Mouse (Mus musculus): Measurements from ENCODE around the gene Med13l. TPM values are rescaled to one million over a fixed set of nuclear protein-coding genes. Genes with fewer than 3 reads are reported as not detected.

The Med13l gene
- polyA plus RNA-seq, 1 experiment from 2014 or later: 9.3 TPM

- 75% methylated on average over 16 of the region's 16 CpGs for WGBS
Measured at GRCm38 (mm10) chr5:118727336-118727735, 166.9 kb downstream of the Med13l start.

GRCm38 (mm10) chr5:118732221-118732620 is 171.7 kb downstream of the Med13l start:
- 58% methylated on average over 3 of the region's 3 CpGs for WGBS
- ATAC-seq (ENCODE audit: borderline replicate concordance, extremely low read depth, low FRiP score, low TSS enrichment): no peak
- Histone ChIP-seq H3K36me3 (peaks cover 79% of the 10 kb centered on the region), H3K4me2 (no peak overlapping the region), H3K27ac (no peak overlapping the region), H3K9me3 (no peaks in the 10 kb centered on the region), H3K27me3 (no peaks in the 10 kb centered on the region), H3K9ac (no peak overlapping the region), H3K4me1 (0 out of 2 replicates have a peak, but pooled peaks cover 2% of the 10 kb centered on the region), H3K4me3 (no peak overlapping the region)

More at GRCm38 (mm10) chr5:118727336-118727735, 166.9 kb downstream of the Med13l start:
- Histone ChIP-seq H3K4me2 (no peak overlapping the region), H3K36me3 (peaks cover 64% of the 10 kb centered on the region), H3K9ac (no peak overlapping the region), H3K4me3 (no peak overlapping the region), H3K4me1 (0 out of 2 replicates have a peak, but pooled peaks cover 5% of the 10 kb centered on the region), H3K9me3 (no peaks in the 10 kb centered on the region), H3K27ac (0 out of 2 replicates have a peak overlapping the region, but pooled peaks have one; percentile 23), H3K27me3 (no peaks in the 10 kb centered on the region)
- ATAC-seq (ENCODE audit: borderline replicate concordance, extremely low read depth, low FRiP score, low TSS enrichment): no peak

- 81% methylated on average over 8 of the region's 8 CpGs for WGBS
- peaks cover 75% of the 10 kb centered on the region for H3K36me3 ChIP-seq
- H3K27ac ChIP-seq: no peak overlapping the region
- no peak overlapping the region for H3K4me3 ChIP-seq
- H3K4me2 ChIP-seq: no peak overlapping the region
- H3K27me3 ChIP-seq: no peaks in the 10 kb centered on the region
- H3K9me3 ChIP-seq: no peaks in the 10 kb centered on the region
- H3K9ac ChIP-seq: no peak overlapping the region
- ATAC-seq (ENCODE audit: borderline replicate concordance, extremely low read depth, low FRiP score, low TSS enrichment): no peak
- no peaks in the 10 kb centered on the region for H3K4me1 ChIP-seq
Measured at GRCm38 (mm10) chr5:118732651-118733050, 172.2 kb downstream of the Med13l start.

GRCm38 (mm10) chr5:118733566-118733965 is 173.1 kb downstream of the Med13l start:
- Histone ChIP-seq H3K4me3 (no peak overlapping the region), H3K27me3 (no peaks in the 10 kb centered on the region), H3K9me3 (no peaks in the 10 kb centered on the region), H3K36me3 (peaks cover 72% of the 10 kb centered on the region), H3K9ac (no peak overlapping the region), H3K4me1 (no peaks in the 10 kb centered on the region), H3K27ac (no peak overlapping the region), H3K4me2 (no peak overlapping the region)
- no peak for ATAC-seq (ENCODE audit: borderline replicate concordance, extremely low read depth, low FRiP score, low TSS enrichment)
- 74% methylated on average over 4 of the region's 4 CpGs for WGBS

GRCm38 (mm10) chr5:118734455-118734854 is 174.0 kb downstream of the Med13l start:
- H3K4me3 ChIP-seq: no peak overlapping the region
- no peaks in the 10 kb centered on the region for H3K9me3 ChIP-seq
- no peak for ATAC-seq (ENCODE audit: borderline replicate concordance, extremely low read depth, low FRiP score, low TSS enrichment)
- H3K27me3 ChIP-seq: no peaks in the 10 kb centered on the region
- H3K4me2 ChIP-seq: no peak overlapping the region
- H3K4me1 ChIP-seq: no peaks in the 10 kb centered on the region
- H3K36me3 ChIP-seq: peaks cover 71% of the 10 kb centered on the region
- H3K9ac ChIP-seq: no peak overlapping the region
- WGBS: 52% methylated on average over 9 of the region's 9 CpGs
- no peak overlapping the region for H3K27ac ChIP-seq

- H3K4me1 ChIP-seq: no peaks in the 10 kb centered on the region
- no peak overlapping the region for H3K4me2 ChIP-seq
- no peak for ATAC-seq (ENCODE audit: borderline replicate concordance, extremely low read depth, low FRiP score, low TSS enrichment)
- H3K27me3 ChIP-seq: no peaks in the 10 kb centered on the region
- 88% methylated on average over 8 of the region's 8 CpGs for WGBS
- no peak overlapping the region for H3K27ac ChIP-seq
- H3K36me3 ChIP-seq: peaks cover 71% of the 10 kb centered on the region
- H3K9ac ChIP-seq: no peak overlapping the region
- H3K4me3 ChIP-seq: no peak overlapping the region
- no peaks in the 10 kb centered on the region for H3K9me3 ChIP-seq
Measured at GRCm38 (mm10) chr5:118735738-118736137, 175.3 kb downstream of the Med13l start.

- Histone ChIP-seq H3K4me2 (no peak overlapping the region), H3K4me1 (no peaks in the 10 kb centered on the region), H3K36me3 (peaks cover 69% of the 10 kb centered on the region), H3K9me3 (no peaks in the 10 kb centered on the region), H3K9ac (no peak overlapping the region), H3K27me3 (no peaks in the 10 kb centered on the region), H3K27ac (no peak overlapping the region), H3K4me3 (no peak overlapping the region)
- no peak for ATAC-seq (ENCODE audit: borderline replicate concordance, extremely low read depth, low FRiP score, low TSS enrichment)
- 12% methylated on average over 1 of the region's 1 CpGs for WGBS
Measured at GRCm38 (mm10) chr5:118737548-118737947, 177.1 kb downstream of the Med13l start.

- no peaks in the 10 kb centered on the region for H3K9me3 ChIP-seq
- no peaks in the 10 kb centered on the region for H3K4me1 ChIP-seq
- H3K9ac ChIP-seq: no peak overlapping the region
- H3K27ac ChIP-seq: no peak overlapping the region
- no peak for ATAC-seq (ENCODE audit: borderline replicate concordance, extremely low read depth, low FRiP score, low TSS enrichment)
- H3K27me3 ChIP-seq: no peaks in the 10 kb centered on the region
- peaks cover 66% of the 10 kb centered on the region for H3K36me3 ChIP-seq
- no peak overlapping the region for H3K4me2 ChIP-seq
- 92% methylated on average over 2 of the region's 2 CpGs for WGBS
- no peak overlapping the region for H3K4me3 ChIP-seq
Measured at GRCm38 (mm10) chr5:118743067-118743466, 182.6 kb downstream of the Med13l start.

- Histone ChIP-seq H3K9me3 (no peaks in the 10 kb centered on the region), H3K4me2 (no peak overlapping the region), H3K9ac (no peak overlapping the region), H3K36me3 (peaks cover 65% of the 10 kb centered on the region), H3K4me1 (no peaks in the 10 kb centered on the region), H3K27me3 (no peaks in the 10 kb centered on the region), H3K27ac (no peak overlapping the region), H3K4me3 (no peak overlapping the region)
- ATAC-seq (ENCODE audit: borderline replicate concordance, extremely low read depth, low FRiP score, low TSS enrichment): 0 out of 2 replicates have a peak, but pooled peaks have one; percentile 27
- WGBS: 60% methylated on average over 10 of the region's 10 CpGs
Measured at GRCm38 (mm10) chr5:118747026-118747425, 186.5 kb downstream of the Med13l start.

- no peak overlapping the region for H3K27ac ChIP-seq
- 76% methylated on average over 13 of the region's 13 CpGs for WGBS
- H3K4me1 ChIP-seq: no peaks in the 10 kb centered on the region
- H3K4me3 ChIP-seq: no peak overlapping the region
- H3K9me3 ChIP-seq: no peaks in the 10 kb centered on the region
- no peak overlapping the region for H3K9ac ChIP-seq
- H3K4me2 ChIP-seq: no peak overlapping the region
- ATAC-seq (ENCODE audit: borderline replicate concordance, extremely low read depth, low FRiP score, low TSS enrichment): no peak
- peaks cover 64% of the 10 kb centered on the region for H3K36me3 ChIP-seq
- H3K27me3 ChIP-seq: no peaks in the 10 kb centered on the region
Measured at GRCm38 (mm10) chr5:118751446-118752179, 191.1 kb downstream of the Med13l start.

- H3K4me2 ChIP-seq: no peak overlapping the region
- peaks cover 67% of the 10 kb centered on the region for H3K36me3 ChIP-seq
- no peak overlapping the region for H3K4me3 ChIP-seq
- no peak overlapping the region for H3K9ac ChIP-seq
- H3K9me3 ChIP-seq: no peaks in the 10 kb centered on the region
- H3K4me1 ChIP-seq: no peaks in the 10 kb centered on the region
- no peak for ATAC-seq (ENCODE audit: borderline replicate concordance, extremely low read depth, low FRiP score, low TSS enrichment)
- 74% methylated on average over 3 of the region's 3 CpGs for WGBS
- H3K27me3 ChIP-seq: no peaks in the 10 kb centered on the region
- no peak overlapping the region for H3K27ac ChIP-seq
Measured at GRCm38 (mm10) chr5:118752868-118753267, 192.4 kb downstream of the Med13l start.

- no peak overlapping the region for H3K4me2 ChIP-seq
- no peak overlapping the region for H3K27ac ChIP-seq
- no peaks in the 10 kb centered on the region for H3K27me3 ChIP-seq
- no peak overlapping the region for H3K9ac ChIP-seq
- H3K9me3 ChIP-seq: no peaks in the 10 kb centered on the region
- H3K4me1 ChIP-seq: no peaks in the 10 kb centered on the region
- 68% methylated on average over 10 of the region's 10 CpGs for whole genome bisulfite sequencing
- H3K36me3 ChIP-seq: peaks cover 69% of the 10 kb centered on the region
- ATAC-seq (ENCODE audit: borderline replicate concordance, extremely low read depth, low FRiP score, low TSS enrichment): no peak
- H3K4me3 ChIP-seq: no peak overlapping the region
Measured at GRCm38 (mm10) chr5:118753471-118754044, 193.1 kb downstream of the Med13l start.

Data from lung, embryonic 15.5 days (tissue).